Mouse (Mus musculus) lung, postnatal 0 days (tissue): ENCODE data around the gene Ube2j1. TPM values are rescaled to one million over a fixed set of nuclear protein-coding genes. Genes with fewer than 3 reads are reported as not detected.

Experiments
- ATAC-seq: fragments of 200-750 bp; cut with Nextera tagmentation; 2 replicates; pipeline ENCODE4 v1.8.0; 2017; ENCODE audit warnings: moderate library complexity
- DNase-seq: peaks from one replicate; pipeline ENCODE4 v3.0.0-alpha.2; 2016; ENCODE audit warnings: low spot score
- H3K27ac ChIP-seq: fragments of 300-500 bp; sonication (generic); 2 replicates; pipeline ENCODE4 v1.5.1; 2014; ENCODE audit warnings: antibody characterized with exemption, mild to moderate bottlenecking, low read length, mixed read lengths
- H3K27me3 ChIP-seq: fragments of 300-500 bp; sonication (generic); replicated peaks from 2 replicates; pipeline ENCODE4 v1.6.1; 2014; ENCODE audit warnings: low read length, mixed read lengths; ENCODE audit not compliant: insufficient read depth
- H3K36me3 ChIP-seq: fragments of 300-500 bp; sonication (generic); 2 replicates; pipeline ENCODE4 v1.6.1; 2014; ENCODE audit warnings: low read length, mixed read lengths; ENCODE audit not compliant: insufficient read depth
- H3K4me1 ChIP-seq: fragments of 300-500 bp; sonication (generic); 2 replicates; pipeline ENCODE4 v1.6.1; 2014; ENCODE audit warnings: antibody characterized with exemption, low read depth, low read length, mixed read lengths; ENCODE audit not compliant: insufficient read depth
- H3K4me2 ChIP-seq: fragments of 300-500 bp; sonication (generic); replicated peaks from 2 replicates; pipeline ENCODE4 v1.6.1; 2014; ENCODE audit warnings: low read depth, mild to moderate bottlenecking, low read length, moderate library complexity, mixed read lengths
- H3K4me3 ChIP-seq: fragments of 300-500 bp; sonication (generic); 2 replicates; pipeline ENCODE4 v1.5.1; 2014; ENCODE audit warnings: low read depth, low read length
- H3K9ac ChIP-seq: fragments of 300-500 bp; sonication (generic); replicated peaks from 2 replicates; pipeline ENCODE4 v1.6.1; 2014; ENCODE audit warnings: low read depth, mild to moderate bottlenecking
- H3K9me3 ChIP-seq: fragments of 300-500 bp; sonication (generic); 2 replicates; pipeline ENCODE4 v1.6.1; 2016; ENCODE audit warnings: low read length, mixed read lengths
- CTCF ChIP-seq: IDR thresholded peaks from 2 replicates; pipeline ENCODE4 v1.5.1; 2016; ENCODE audit warnings: antibody characterized with exemption, mild to moderate bottlenecking
- EP300 ChIP-seq: IDR thresholded peaks from 2 replicates; pipeline ENCODE4 v1.6.1; 2016; ENCODE audit warnings: antibody characterized with exemption, mild to moderate bottlenecking, control low read depth
- WGBS: fragments of 180-500 bp; shearing (Covaris S2); extraction: QIAGEN DNeasy Blood & Tissue Kit; methylation state at CpG from one replicate; pipeline ENCODE4 v1.1.7; 2014; 5-methylcytosine and 5-hydroxymethylcytosine counted together
- polyA plus RNA-seq: library from polyadenylated mRNA; unstranded; fragments of >200 nt; fragmentation: Nextera tagmentation; extraction: Ambion mirVana; gene quantifications from 2 replicates; pipeline ENCODE4 v1.2.1, GENCODE M21; 2015

Ube2j1 gene
- 36.4 and 36.8 TPM in 2 replicates for polyA plus RNA-seq

DNA sequence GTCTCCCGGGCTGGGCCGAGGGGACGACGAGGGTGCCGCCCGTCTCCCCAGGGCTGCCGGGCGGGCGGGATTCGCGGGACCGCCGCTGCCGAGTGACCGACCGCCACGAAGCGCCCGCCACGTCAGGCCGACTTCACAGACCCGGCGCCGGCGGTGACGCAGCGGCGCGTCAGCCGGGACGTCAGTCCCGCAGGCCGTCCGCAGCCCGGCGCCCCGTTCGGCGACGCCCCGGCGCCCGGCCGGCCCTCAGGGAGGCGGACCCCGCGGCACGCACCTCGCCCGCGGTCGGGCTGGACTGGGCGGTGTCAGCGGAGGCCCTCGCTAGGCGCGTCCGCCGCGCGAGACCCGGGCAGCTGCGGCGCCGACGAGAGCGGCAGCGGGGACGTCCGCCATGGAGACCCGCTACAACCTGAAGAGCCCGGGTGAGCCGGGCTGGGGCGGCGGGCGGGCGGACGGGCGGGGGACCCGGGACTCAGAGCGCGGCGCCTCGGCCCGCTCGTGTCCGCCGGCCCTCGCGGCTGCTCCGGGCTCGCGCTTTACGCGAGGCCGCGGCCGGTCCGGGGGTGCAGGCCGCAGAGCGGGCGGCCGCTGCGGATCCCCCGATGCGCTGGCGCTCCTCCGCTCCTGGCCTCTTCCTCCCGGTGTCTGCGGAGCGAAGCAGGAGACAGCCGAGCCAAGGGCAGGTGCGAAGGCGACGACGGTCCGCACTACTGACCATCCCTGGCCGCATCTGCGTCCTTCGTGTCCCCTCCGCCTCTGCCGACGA is at the start of gene Ube2j1:
Ube2j1 (plus strand) TSS at position 222 of the 766 bp plus-strand sequence.
- H3K4me1 ChIP-seq = peaks cover 10% of the 10 kb centered on the region
- WGBS = 3% methylated on average over 85 of the region's 123 CpGs
- peaks cover 3% of the 10 kb centered on the region; the same call in 1 of the 2 replicates for H3K36me3 ChIP-seq
- peak; percentile 99 for ATAC-seq
- peak within 1 kb of the TSS; percentile 74 for H3K4me3 ChIP-seq
- H3K27ac ChIP-seq = peak within 1 kb of the TSS; percentile 94
- no peaks in the 10 kb centered on the region for H3K9me3 ChIP-seq
- TF ChIP-seq CTCF (no peak), EP300 (no peak)
- peak within 1 kb of the TSS; percentile 71 for H3K4me2 ChIP-seq
- H3K27me3 ChIP-seq = no peaks in the 10 kb centered on the region
- DNase-seq = peak; percentile 96
- peak within 1 kb of the TSS; percentile 97 for H3K9ac ChIP-seq

DNA sequence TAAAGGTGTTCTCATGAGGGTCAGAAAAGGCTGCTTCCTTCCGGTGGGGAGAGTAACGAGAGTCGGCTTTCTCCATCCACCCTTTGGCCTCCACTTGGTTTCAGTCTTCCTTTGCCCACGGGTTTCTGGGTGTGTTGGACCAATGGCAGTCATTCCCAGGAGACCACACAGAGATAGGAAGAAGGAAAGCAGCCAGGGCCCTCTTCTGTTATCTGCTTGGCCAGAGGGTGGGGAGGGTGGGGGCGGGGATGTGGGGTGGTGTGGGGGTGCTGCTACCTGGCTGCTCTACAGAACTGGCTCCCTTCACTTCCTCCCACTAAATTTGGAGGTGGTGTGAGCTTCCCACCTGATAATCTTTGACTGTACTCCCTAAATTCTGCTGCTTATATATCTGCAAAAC is 49.6 kb upstream of the Ube2j1 start:
- H3K4me1 ChIP-seq = 0 out of 2 replicates have a peak, but pooled peaks cover 3% of the 10 kb centered on the region
- no peak overlapping the region for H3K9ac ChIP-seq
- H3K27me3 ChIP-seq = no peaks in the 10 kb centered on the region; the same call in 1 of the 2 replicates
- no peak overlapping the region for H3K4me3 ChIP-seq
- no peaks in the 10 kb centered on the region for H3K36me3 ChIP-seq
- ATAC-seq (no peak), DNase-seq (no peak)
- no peaks in the 10 kb centered on the region for H3K9me3 ChIP-seq
- 20% methylated on average over 5 of the region's 5 CpGs for WGBS
- TF ChIP-seq EP300 (no peak), CTCF (no peak)
- H3K27ac ChIP-seq = no peak overlapping the region
- H3K4me2 ChIP-seq = no peak overlapping the region

DNA sequence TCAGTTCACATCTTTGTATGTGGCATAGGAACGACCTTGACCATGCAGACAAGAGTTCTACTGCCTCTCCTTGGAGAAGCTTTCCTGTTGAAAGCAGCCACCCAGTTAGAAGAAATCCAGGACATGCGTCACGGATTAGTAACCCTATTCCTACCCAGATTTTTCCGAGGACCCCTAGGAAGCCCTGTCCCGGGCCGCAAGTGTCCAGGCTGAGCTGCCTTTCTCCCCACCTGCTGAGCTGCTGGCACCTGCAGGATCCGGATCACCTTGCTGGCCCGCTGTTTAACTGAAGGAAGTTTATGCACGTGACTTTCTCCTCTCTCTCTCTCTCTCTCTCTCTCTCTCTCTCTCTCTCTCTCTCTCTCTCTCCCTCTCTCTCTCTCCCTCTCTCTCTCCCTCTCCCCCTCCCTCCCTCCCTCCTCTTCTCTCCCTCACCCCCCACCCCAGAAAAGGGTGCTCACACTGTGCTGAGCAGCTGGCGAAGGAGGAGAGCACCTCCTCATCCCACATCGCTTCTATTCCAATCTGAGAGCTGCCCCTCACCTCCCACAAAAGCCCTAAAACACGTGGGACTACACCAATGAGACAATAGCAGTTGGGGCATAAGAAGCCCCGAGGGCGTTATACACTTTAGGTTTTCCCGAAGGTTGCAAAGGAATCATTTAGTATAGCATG is 49.0 kb upstream of the Ube2j1 start:
- no peak overlapping the region for H3K27ac ChIP-seq
- H3K4me1 ChIP-seq = 0 out of 2 replicates have a peak, but pooled peaks cover 3% of the 10 kb centered on the region
- no peaks in the 10 kb centered on the region for H3K36me3 ChIP-seq
- TF ChIP-seq EP300 = no peak
- H3K9me3 ChIP-seq = no peaks in the 10 kb centered on the region
- H3K9ac ChIP-seq = no peak overlapping the region
- DNase-seq (no peak), ATAC-seq (peak; percentile 22)
- H3K4me2 ChIP-seq = peak overlapping the region; percentile 100
- 4% methylated on average over 15 of the region's 15 CpGs for WGBS
- peak overlapping the region; percentile 62 for H3K4me3 ChIP-seq
- H3K27me3 ChIP-seq = no peaks in the 10 kb centered on the region; the same call in 1 of the 2 replicates

DNA sequence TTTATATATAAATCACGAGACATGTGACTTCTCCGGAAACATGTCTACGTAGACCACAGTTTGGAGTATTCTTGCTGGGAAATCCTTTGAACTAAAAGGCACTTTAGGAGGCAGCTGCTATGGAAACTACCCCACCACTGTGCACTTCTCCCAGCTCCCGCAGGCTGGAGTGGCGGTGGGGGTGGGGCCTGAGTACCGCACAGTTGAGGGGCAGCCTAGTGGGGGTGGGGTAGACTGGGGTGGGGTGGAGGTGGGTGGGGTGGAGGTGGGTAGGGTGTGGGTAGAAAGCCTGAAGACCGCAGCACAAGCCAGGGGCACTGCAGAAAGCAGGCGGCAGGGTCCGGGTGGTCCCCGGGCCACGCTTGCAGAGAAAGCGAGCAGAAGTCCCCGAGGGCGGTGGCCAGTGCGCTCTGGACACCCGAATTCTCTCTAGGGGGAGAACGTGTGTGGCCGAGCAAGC is 48.5 kb upstream of the Ube2j1 start, which contains the start of gene Rragd:
Rragd (plus strand) TSS at position 322 of the 460 bp plus-strand sequence.
- DNase-seq (peak; percentile 57), ATAC-seq (peak; percentile 75)
- TF ChIP-seq CTCF (no peak), EP300 (no peak)
- WGBS = under 1% methylated on average over 14 of the region's 18 CpGs
- H3K27me3 ChIP-seq = no peaks in the 10 kb centered on the region; the same call in 1 of the 2 replicates
- H3K36me3 ChIP-seq = no peaks in the 10 kb centered on the region
- H3K4me1 ChIP-seq = 0 out of 2 replicates have a peak, but pooled peaks cover 3% of the 10 kb centered on the region
- H3K27ac ChIP-seq = no peak within 1 kb of the TSS
- peak within 1 kb of the TSS; percentile 62 for H3K4me3 ChIP-seq
- H3K9ac ChIP-seq = peak within 1 kb of the TSS; percentile 32; the same call in 1 of the 2 replicates
- no peaks in the 10 kb centered on the region for H3K9me3 ChIP-seq
- peak within 1 kb of the TSS; percentile 100 for H3K4me2 ChIP-seq

DNA sequence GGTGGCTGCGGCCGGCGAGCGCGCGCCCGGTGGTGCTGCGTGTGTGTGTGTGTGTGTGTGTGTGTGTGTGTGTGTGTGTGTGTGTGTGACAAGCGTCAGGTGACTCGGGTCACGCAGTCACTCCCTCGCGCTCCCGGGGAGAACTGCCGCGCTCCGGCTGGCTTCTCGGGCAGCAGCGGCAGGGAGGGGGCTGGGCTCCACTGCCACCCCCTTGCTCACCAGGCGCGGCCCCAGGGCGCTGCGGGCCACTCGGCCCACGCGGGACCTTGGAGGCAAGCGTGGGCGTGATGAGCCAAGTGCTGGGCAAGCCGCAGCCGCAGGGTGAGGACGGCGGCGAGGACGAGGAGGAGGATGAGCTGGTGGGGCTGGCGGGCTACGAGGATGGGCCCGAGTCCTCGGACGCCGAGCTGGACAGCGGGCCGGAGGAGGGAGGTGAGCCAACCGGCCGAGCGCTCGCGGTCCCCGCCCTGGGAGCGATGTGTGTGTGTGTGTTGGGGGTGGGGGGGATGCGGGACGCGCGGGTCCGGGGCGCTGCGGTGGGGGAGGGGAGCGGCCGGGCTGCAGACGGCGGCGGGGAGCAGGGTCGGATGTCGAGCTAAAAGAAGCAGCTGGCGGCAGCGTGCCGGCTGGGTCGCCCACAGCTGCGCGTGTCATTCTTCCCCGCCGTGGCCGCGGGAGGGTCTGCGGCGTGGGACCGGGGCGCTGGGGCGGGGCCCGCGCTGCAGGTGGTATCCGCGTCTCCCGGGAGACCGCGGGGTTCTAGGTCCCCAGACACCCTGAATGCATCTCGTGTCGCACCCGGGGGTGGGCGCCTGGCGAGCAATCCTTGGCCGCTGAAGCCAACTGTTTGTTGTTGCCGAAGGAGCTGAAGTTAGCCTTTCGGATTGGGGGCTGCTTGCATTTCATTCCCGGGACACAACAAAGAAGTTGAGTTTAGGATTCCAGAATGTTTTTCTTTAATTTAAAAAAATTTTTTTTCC is 47.8 kb upstream of the Ube2j1 start:
- Histone ChIP-seq H3K27me3 (no peaks in the 10 kb centered on the region; the same call in 1 of the 2 replicates), H3K4me2 (peak overlapping the region; percentile 100), H3K36me3 (no peaks in the 10 kb centered on the region), H3K9me3 (no peaks in the 10 kb centered on the region), H3K27ac (no peak overlapping the region), H3K4me1 (0 out of 2 replicates have a peak, but pooled peaks cover 3% of the 10 kb centered on the region), H3K9ac (peak overlapping the region; percentile 32; the same call in 1 of the 2 replicates), H3K4me3 (peak overlapping the region; percentile 62)
- peak; percentile 66 for ATAC-seq
- DNase-seq = peak; percentile 45
- WGBS = 3% methylated on average over 41 of the region's 94 CpGs
- TF ChIP-seq EP300 = no peak
- no peak for TF ChIP-seq CTCF
